Mouse (Mus musculus): Measurements from ENCODE around the gene Zcchc8. TPM values are rescaled to one million over a fixed set of nuclear protein-coding genes. Genes with fewer than 3 reads are reported as not detected.
"Not testable (repeated sequence)": the region's sequence is repeated elsewhere in the genome, so short reads cannot be mapped to it uniquely, and the experiment has no call there.

Gene Zcchc8
- 71.5 and 78.8 TPM in 2 replicates for polyA plus RNA-seq (2012; rRNA removed)

GRCm38 (mm10) chr5:123720328-123721311, at the start of gene Zcchc8:
TSS of gene Zcchc8 (minus strand) at chr5:123721100.
- TF ChIP-seq CTCF (IDR thresholded peaks at IDR 0.05; ENCODE audit: borderline replicate concordance, control insufficient read depth, extremely low read depth, insufficient read depth, low read length, poor library complexity) = peak; percentile 9; the same call in 1 of the 2 replicates
- peak; percentile 84 for TF ChIP-seq POLR2A (IDR thresholded peaks at IDR 0.05; ENCODE audit: control insufficient read depth, extremely low read depth, insufficient read depth, low read length, poor library complexity)
- WGBS = under 1% methylated on average over 83 of the region's 83 CpGs
- Histone ChIP-seq H3K36me3 (ENCODE audit: control insufficient read depth, insufficient read depth, low read length) (peaks cover 3% of the 10 kb centered on the region; the same call in 1 of the 2 replicates), H3K4me1 (replicated peaks; ENCODE audit: control insufficient read depth, insufficient read depth, low read length) (no peaks in the 10 kb centered on the region), H3K27ac (ENCODE audit: control insufficient read depth, insufficient read depth, low read length) (peak within 1 kb of the TSS; percentile 77), H3K27me3 (ENCODE audit: control insufficient read depth, insufficient read depth, low read length) (no peaks in the 10 kb centered on the region), H3K4me3 (ENCODE audit: control insufficient read depth, insufficient read depth, low read length) (peak within 1 kb of the TSS; percentile 98)
- DNase-seq = peak; percentile 95

- peaks cover 17% of the 10 kb centered on the region for H3K36me3 ChIP-seq (ENCODE audit: control insufficient read depth, insufficient read depth, low read length)
- not testable (repeated sequence) for DNase-seq; H3K4me1 ChIP-seq (replicated peaks; ENCODE audit: control insufficient read depth, insufficient read depth, low read length); H3K4me3 ChIP-seq (ENCODE audit: control insufficient read depth, insufficient read depth, low read length); H3K27ac ChIP-seq (ENCODE audit: control insufficient read depth, insufficient read depth, low read length); H3K27me3 ChIP-seq (ENCODE audit: control insufficient read depth, insufficient read depth, low read length)
- WGBS = 95% methylated on average over 11 of the region's 11 CpGs
These were observed 45.6 kb upstream of the Zcchc8 start for GRCm38 (mm10) chr5:123766455-123766854.

GRCm38 (mm10) chr5:123765506-123765905, 44.6 kb upstream of the Zcchc8 start:
- TF ChIP-seq CTCF (IDR thresholded peaks at IDR 0.05; ENCODE audit: borderline replicate concordance, control insufficient read depth, extremely low read depth, insufficient read depth, low read length, poor library complexity) (no peak), POLR2A (IDR thresholded peaks at IDR 0.05; ENCODE audit: control insufficient read depth, extremely low read depth, insufficient read depth, low read length, poor library complexity) (no peak)
- Histone ChIP-seq H3K36me3 (ENCODE audit: control insufficient read depth, insufficient read depth, low read length) (peaks cover 16% of the 10 kb centered on the region), H3K4me3 (ENCODE audit: control insufficient read depth, insufficient read depth, low read length) (no peak overlapping the region)

GRCm38 (mm10) chr5:123749065-123750064, 28.5 kb upstream of the Zcchc8 start, which contains the start of the genes Rsrc2 and Kntc1:
TSS of gene Rsrc2 (minus strand) at chr5:123749414.
TSS of gene Kntc1 (plus strand) at chr5:123749716.
- peak; percentile 99 for DNase-seq
- no peaks in the 10 kb centered on the region for H3K27me3 ChIP-seq (ENCODE audit: control insufficient read depth, insufficient read depth, low read length)
- H3K4me3 ChIP-seq (ENCODE audit: control insufficient read depth, insufficient read depth, low read length) = peak within 1 kb of the TSS; percentile 89
- peaks cover 12% of the 10 kb centered on the region for H3K36me3 ChIP-seq (ENCODE audit: control insufficient read depth, insufficient read depth, low read length)
- H3K27ac ChIP-seq (ENCODE audit: control insufficient read depth, insufficient read depth, low read length) = peak within 1 kb of the TSS; percentile 97
- H3K4me1 ChIP-seq (replicated peaks; ENCODE audit: control insufficient read depth, insufficient read depth, low read length) = 0 out of 2 replicates have a peak, but pooled peaks cover 2% of the 10 kb centered on the region
- TF ChIP-seq CTCF (IDR thresholded peaks at IDR 0.05; ENCODE audit: borderline replicate concordance, control insufficient read depth, extremely low read depth, insufficient read depth, low read length, poor library complexity) (no peak; the same call in 1 of the 2 replicates), POLR2A (IDR thresholded peaks at IDR 0.05; ENCODE audit: control insufficient read depth, extremely low read depth, insufficient read depth, low read length, poor library complexity) (peak; percentile 98)
- under 1% methylated on average over 63 of the region's 63 CpGs for whole genome bisulfite sequencing

More at GRCm38 (mm10) chr5:123765506-123765905, 44.6 kb upstream of the Zcchc8 start:
- Histone ChIP-seq H3K27me3 (ENCODE audit: control insufficient read depth, insufficient read depth, low read length) (no peaks in the 10 kb centered on the region), H3K27ac (ENCODE audit: control insufficient read depth, insufficient read depth, low read length) (no peak overlapping the region), H3K4me1 (replicated peaks; ENCODE audit: control insufficient read depth, insufficient read depth, low read length) (peaks cover 4% of the 10 kb centered on the region)
- 14% methylated on average over 11 of the region's 11 CpGs for WGBS
- no peak for DNase-seq

GRCm38 (mm10) chr5:123748339-123749064, 27.6 kb upstream of the Zcchc8 start:
- peak overlapping the region; percentile 89 for H3K4me3 ChIP-seq (ENCODE audit: control insufficient read depth, insufficient read depth, low read length)
- no peaks in the 10 kb centered on the region for H3K27me3 ChIP-seq (ENCODE audit: control insufficient read depth, insufficient read depth, low read length)
- H3K36me3 ChIP-seq (ENCODE audit: control insufficient read depth, insufficient read depth, low read length) = peaks cover 19% of the 10 kb centered on the region
- WGBS = under 1% methylated on average over 18 of the region's 18 CpGs
- peak overlapping the region; percentile 97 for H3K27ac ChIP-seq (ENCODE audit: control insufficient read depth, insufficient read depth, low read length)
- no peak for TF ChIP-seq POLR2A (IDR thresholded peaks at IDR 0.05; ENCODE audit: control insufficient read depth, extremely low read depth, insufficient read depth, low read length, poor library complexity)
- no peak for TF ChIP-seq CTCF (IDR thresholded peaks at IDR 0.05; ENCODE audit: borderline replicate concordance, control insufficient read depth, extremely low read depth, insufficient read depth, low read length, poor library complexity)
- 0 out of 2 replicates have a peak, but pooled peaks cover 2% of the 10 kb centered on the region for H3K4me1 ChIP-seq (replicated peaks; ENCODE audit: control insufficient read depth, insufficient read depth, low read length)
- DNase-seq = no peak
